Mouse (Mus musculus) liver, embryonic 18 days (tissue): ENCODE data around the gene Rtf1. TPM values are rescaled to one million over a fixed set of nuclear protein-coding genes. Genes with fewer than 3 reads are reported as not detected.

Experiments used
- polyA plus RNA-seq: library from polyadenylated mRNA; depleted of rRNA; stranded (reverse); fragments of >200 nt; gene quantifications from 2 replicates; pipeline ENCODE4 v1.2.3, GENCODE M21; 2012; rRNA removed

Gene Rtf1
- 6.7 and 7.5 TPM in 2 replicates for polyA plus RNA-seq

GRCm38 (mm10) chr2:119674525-119675214 lies at the start of gene Rtf1:
Gene Rtf1, plus strand, starts transcription at chr2:119675068.

GRCm38 (mm10) chr2:119662220-119663182 lies 12.4 kb upstream of the Rtf1 start, which contains the start of gene Ndufaf1:
Gene Ndufaf1, minus strand, starts transcription at chr2:119662827.

GRCm38 (mm10) chr2:119741581-119742411 lies 66.9 kb downstream of the Rtf1 start, which contains the start of gene Itpka:
Gene Itpka, plus strand, starts transcription at chr2:119742337.

GRCm38 (mm10) chr2:119760251-119760650 lies 85.4 kb downstream of the Rtf1 start, which contains the start of gene Ltk:
Gene Ltk, minus strand, starts transcription at chr2:119760431.

Other genes starting within 250 kb of the Rtf1 start
- gene Ino80, start 197.4 kb upstream of the Rtf1 start, polyA plus RNA-seq, result 3.6 and 4.2 TPM in 2 replicates
- gene Exd1, start 127.4 kb upstream of the Rtf1 start, polyA plus RNA-seq, result 0.19 and 0.21 TPM in 2 replicates
- 113 and 127 TPM in 2 replicates for gene Chp1, start 127.4 kb upstream of the Rtf1 start, polyA plus RNA-seq
- gene Nusap1, start 56.8 kb upstream of the Rtf1 start, polyA plus RNA-seq, result 27.1 and 28.6 TPM in 2 replicates
- gene Oip5, start 56.6 kb upstream of the Rtf1 start, polyA plus RNA-seq, result 13.5 and 14.4 TPM in 2 replicates
- 11.0 and 11.3 TPM in 2 replicates for gene Ndufaf1, start 12.2 kb upstream of the Rtf1 start, polyA plus RNA-seq
- 3.9 and 5.6 TPM in 2 replicates for gene Itpka, start 67.3 kb downstream of the Rtf1 start, polyA plus RNA-seq
- gene Ltk, start 85.4 kb downstream of the Rtf1 start, polyA plus RNA-seq, result 0.46 and 0.53 TPM in 2 replicates
- 3.9 and 4.5 TPM in 2 replicates for gene Rpap1, start 112.5 kb downstream of the Rtf1 start, polyA plus RNA-seq
- 0.56 and 0.59 TPM in 2 replicates for gene Tyro3, start 122.7 kb downstream of the Rtf1 start, polyA plus RNA-seq
- gene Mga, start 222.2 kb downstream of the Rtf1 start, polyA plus RNA-seq, result 3.9 and 4.1 TPM in 2 replicates